Mouse (Mus musculus) adrenal gland, postnatal 36 days (tissue): ENCODE results near the gene Pdxk. TPM values are rescaled to one million over a fixed set of nuclear protein-coding genes. Genes with fewer than 3 reads are reported as not detected.
A peak's percentile ranks its signal among the peaks of the same experiment; 100 is the strongest.
"Not testable (repeated sequence)": the region's sequence is repeated elsewhere in the genome, so short reads cannot be mapped to it uniquely, and the experiment has no call there.

Source experiments
- DNase-seq, 2 experiments: peaks; one replicate each; pipeline ENCODE4 v3.0.0; 2021; ENCODE audit warnings: mixed read lengths in 1 of 2
- long read RNA-seq, 2 experiments: library from polyadenylated mRNA; stranded (forward); transcript quantifications; one replicate each; pipeline ENCODE4 v2.0.0; 2021; ENCODE audit warnings: borderline sequencing depth in 2 of 2
- total RNA-seq, 2 experiments: library from RNA; stranded (reverse); gene quantifications; 2 replicates each; pipeline ENCODE4 v1.2.3; 2021

The Pdxk gene
- 10 to 100 TPM; 26.4 to 27.3 TPM for total RNA-seq
- long read RNA-seq, experiment 1, full-length matches to known transcripts, result 1 of 15 reads
- long read RNA-seq, experiment 1, partial matches to known transcripts, result 0 of 15 reads
- long read RNA-seq, experiment 1, other reads (novel, unspliced or antisense), result 14 of 15 reads
- long read RNA-seq, experiment 2, full-length matches to known transcripts, result 3 of 8 reads
- long read RNA-seq, experiment 2, partial matches to known transcripts, result 0 of 8 reads
- long read RNA-seq, experiment 2, other reads (novel, unspliced or antisense), result 5 of 8 reads

- DNase-seq, result peak; percentile 96 to 98
Observed at GRCm38 (mm10) chr10:78464792-78465207, at the start of gene Pdxk. Pdxk (minus strand) TSS chr10:78464975.

- DNase-seq, result no peak
Observed at GRCm38 (mm10) chr10:78502986-78503733, 38.4 kb upstream of the Pdxk start.

GRCm38 (mm10) chr10:78487431-78488086, 22.8 kb upstream of the Pdxk start:
- DNase-seq, result peak; percentile 82 to 90

- DNase-seq, result no peak
Observed at GRCm38 (mm10) chr10:78486871-78487270, 22.1 kb upstream of the Pdxk start.

- DNase-seq, result not testable (repeated sequence)
Observed at GRCm38 (mm10) chr10:78485369-78485768, 20.6 kb upstream of the Pdxk start.

- DNase-seq, result peak; percentile 65 to 72
Observed at GRCm38 (mm10) chr10:78481928-78482499, 17.2 kb upstream of the Pdxk start.

GRCm38 (mm10) chr10:78480954-78481927, 16.5 kb upstream of the Pdxk start:
- no peak for DNase-seq

- DNase-seq, result no peak
Observed at GRCm38 (mm10) chr10:78476821-78477220, 12.0 kb upstream of the Pdxk start.

- no peak for DNase-seq
Observed at GRCm38 (mm10) chr10:78474759-78475158, 10.0 kb upstream of the Pdxk start.

- no peak for DNase-seq
Observed at GRCm38 (mm10) chr10:78473434-78473833, 8.7 kb upstream of the Pdxk start.

GRCm38 (mm10) chr10:78472046-78472445, 7.3 kb upstream of the Pdxk start:
- peak; percentile 71 to 72 for DNase-seq

GRCm38 (mm10) chr10:78470582-78471313, 6.0 kb upstream of the Pdxk start:
- DNase-seq, result peak; percentile 27 to 38

- peak; percentile 69 to 79 for DNase-seq
Observed at GRCm38 (mm10) chr10:78467761-78468310, 3.1 kb upstream of the Pdxk start.

GRCm38 (mm10) chr10:78466647-78467046, 1.9 kb upstream of the Pdxk start:
- DNase-seq, result no peak

GRCm38 (mm10) chr10:78465472-78465871, 697 bp upstream of the Pdxk start:
- DNase-seq, result no peak

- no peak for DNase-seq
Observed at GRCm38 (mm10) chr10:78464201-78464791, 479 bp downstream of the Pdxk start.

GRCm38 (mm10) chr10:78463769-78464167, 1.0 kb downstream of the Pdxk start:
- no peak for DNase-seq

- DNase-seq, result no peak
Observed at GRCm38 (mm10) chr10:78462945-78463768, 1.6 kb downstream of the Pdxk start.

GRCm38 (mm10) chr10:78461767-78462166, 3.0 kb downstream of the Pdxk start:
- DNase-seq, result peak in 1 of 2 experiments; percentile 36
